Mouse (Mus musculus): ENCODE measurements around the gene L3mbtl2. TPM values are rescaled to one million over a fixed set of nuclear protein-coding genes. Genes with fewer than 3 reads are reported as not detected.

Gene L3mbtl2
- polyA plus RNA-seq, 1 experiment from 2014 or later: 27.7 TPM

Other genes with a start within 250 kb of the L3mbtl2 start
- 507 and 513 TPM in 2 replicates for gene Rbx1, start 197.6 kb upstream of the L3mbtl2 start, polyA plus RNA-seq (2016; fragmentation: Nextera tagmentation; extraction: Ambion mirVana)
- 21.0 and 22.5 TPM in 2 replicates for gene Ep300, start 78.5 kb upstream of the L3mbtl2 start, polyA plus RNA-seq (2016; fragmentation: Nextera tagmentation; extraction: Ambion mirVana)
- 7.6 and 8.5 TPM in 2 replicates for gene Chadl, start 33.4 kb downstream of the L3mbtl2 start, polyA plus RNA-seq (2016; fragmentation: Nextera tagmentation; extraction: Ambion mirVana)
- 36.4 and 41.1 TPM in 2 replicates for gene Zc3h7b, start 81.2 kb downstream of the L3mbtl2 start, polyA plus RNA-seq (2016; fragmentation: Nextera tagmentation; extraction: Ambion mirVana)
- gene Rangap1, start 81.6 kb downstream of the L3mbtl2 start, polyA plus RNA-seq (2016; fragmentation: Nextera tagmentation; extraction: Ambion mirVana): 121 and 123 TPM in 2 replicates
- 29.7 and 30.9 TPM in 2 replicates for gene Tef, start 138.5 kb downstream of the L3mbtl2 start, polyA plus RNA-seq (2016; fragmentation: Nextera tagmentation; extraction: Ambion mirVana)
- 22.9 and 23.0 TPM in 2 replicates for gene Tob2, start 194.9 kb downstream of the L3mbtl2 start, polyA plus RNA-seq (2016; fragmentation: Nextera tagmentation; extraction: Ambion mirVana)
- gene Phf5a, start 208.0 kb downstream of the L3mbtl2 start, polyA plus RNA-seq (2016; fragmentation: Nextera tagmentation; extraction: Ambion mirVana): 145 and 163 TPM in 2 replicates
- gene Aco2, start 208.4 kb downstream of the L3mbtl2 start, polyA plus RNA-seq (2016; fragmentation: Nextera tagmentation; extraction: Ambion mirVana): 146 and 155 TPM in 2 replicates

Measured in embryonic facial prominence, embryonic 12.5 days (tissue).